Mouse (Mus musculus): ENCODE data around the gene Fam163a.

DNA sequence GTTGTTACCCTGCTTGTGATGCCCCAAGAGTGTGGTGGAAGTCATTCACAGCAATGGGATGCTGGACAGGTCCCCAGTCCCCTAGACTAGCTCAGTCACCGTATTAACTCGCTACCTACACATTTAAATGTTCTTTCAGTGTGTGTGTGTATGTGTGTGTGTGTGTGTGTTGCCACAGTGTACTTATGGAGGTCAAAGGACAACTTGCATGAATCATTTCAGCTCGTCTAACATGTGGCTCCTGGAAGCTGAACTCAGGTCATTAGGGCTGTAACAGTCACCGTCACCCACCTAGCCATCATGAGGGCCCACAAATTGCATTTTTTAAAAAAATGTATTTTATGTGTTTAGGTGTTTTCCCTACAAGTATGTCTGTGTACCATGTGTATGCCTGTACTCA lies 142.6 kb downstream of the Fam163a start:
- TF ChIP-seq CHD2 (IDR thresholded peaks at IDR 0.05; ENCODE audit: low read depth, low read length) = no peak
- TF ChIP-seq ZNF384 (IDR thresholded peaks at IDR 0.05; ENCODE audit: low read depth, low read length) = no peak
- TF ChIP-seq ZC3H11A (IDR thresholded peaks at IDR 0.05; ENCODE audit: borderline replicate concordance, low read depth, low read length) = no peak

All from ES-E14 (cell line).